Mouse (Mus musculus) v-Abl transformed pro-B cells (cell line): Measurements from ENCODE around the gene Slc5a10.

ENCODE experiments used
- in situ Hi-C, 2 experiments: fragments of 400-800 bp; cut with MboI; formaldehyde crosslinking; loops; one replicate each; pipeline ENCODE4 v1.15.1; 2025; ENCODE audit not compliant: unreplicated experiment in 2 of 2

Gene Slc5a10

DNA sequence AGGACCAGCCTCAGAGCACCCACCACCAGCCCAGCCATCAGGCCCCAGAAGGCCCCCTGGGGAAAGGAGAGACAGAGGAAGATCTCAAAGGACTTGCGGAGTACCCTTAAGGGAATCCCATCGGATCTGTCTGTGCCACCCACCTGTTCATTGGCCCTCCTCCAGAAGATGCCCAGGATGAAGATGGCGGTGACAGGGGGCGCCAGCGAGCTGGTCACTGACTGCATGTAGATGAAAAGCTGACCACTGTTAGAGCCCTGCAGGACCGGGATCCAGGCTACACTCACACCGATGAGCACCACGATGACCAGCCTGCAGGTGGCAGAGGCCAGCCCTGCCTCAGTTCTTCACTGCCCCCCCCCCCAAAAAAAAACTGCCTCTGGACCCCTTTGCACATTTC, 46.9 kb downstream of the Slc5a10 start:
- in situ Hi-C loops = no loop called here

DNA sequence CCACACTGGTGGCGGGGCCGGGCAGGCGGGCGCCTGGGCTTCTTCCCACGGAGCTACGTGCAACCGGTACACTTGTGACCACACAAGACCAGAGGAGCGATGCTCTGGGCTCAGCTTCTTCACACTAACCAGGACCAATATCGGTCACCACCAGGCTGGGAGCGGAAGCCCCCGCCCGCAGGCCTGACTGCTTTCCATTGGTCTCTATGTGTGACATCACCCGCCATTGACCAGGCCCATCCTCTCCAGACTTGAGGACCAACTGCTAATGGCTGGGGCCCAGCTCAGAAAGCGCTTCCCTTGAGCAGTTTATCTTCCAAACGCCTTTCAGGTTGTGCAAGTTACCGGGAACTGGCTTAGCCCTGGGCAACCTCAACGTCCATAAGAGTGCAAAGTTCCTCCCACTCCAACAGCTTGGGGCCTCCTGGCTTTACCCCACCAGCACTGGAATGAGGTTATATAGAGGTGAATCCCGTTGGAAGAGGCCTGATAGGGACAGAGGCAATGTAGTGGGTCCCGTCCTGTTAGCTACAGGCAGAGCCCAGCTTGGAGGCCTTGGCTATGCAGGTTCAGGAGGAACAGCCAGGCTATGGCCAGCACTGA, 48.7 kb downstream of the Slc5a10 start:
- in situ Hi-C loops = no loop called here

DNA sequence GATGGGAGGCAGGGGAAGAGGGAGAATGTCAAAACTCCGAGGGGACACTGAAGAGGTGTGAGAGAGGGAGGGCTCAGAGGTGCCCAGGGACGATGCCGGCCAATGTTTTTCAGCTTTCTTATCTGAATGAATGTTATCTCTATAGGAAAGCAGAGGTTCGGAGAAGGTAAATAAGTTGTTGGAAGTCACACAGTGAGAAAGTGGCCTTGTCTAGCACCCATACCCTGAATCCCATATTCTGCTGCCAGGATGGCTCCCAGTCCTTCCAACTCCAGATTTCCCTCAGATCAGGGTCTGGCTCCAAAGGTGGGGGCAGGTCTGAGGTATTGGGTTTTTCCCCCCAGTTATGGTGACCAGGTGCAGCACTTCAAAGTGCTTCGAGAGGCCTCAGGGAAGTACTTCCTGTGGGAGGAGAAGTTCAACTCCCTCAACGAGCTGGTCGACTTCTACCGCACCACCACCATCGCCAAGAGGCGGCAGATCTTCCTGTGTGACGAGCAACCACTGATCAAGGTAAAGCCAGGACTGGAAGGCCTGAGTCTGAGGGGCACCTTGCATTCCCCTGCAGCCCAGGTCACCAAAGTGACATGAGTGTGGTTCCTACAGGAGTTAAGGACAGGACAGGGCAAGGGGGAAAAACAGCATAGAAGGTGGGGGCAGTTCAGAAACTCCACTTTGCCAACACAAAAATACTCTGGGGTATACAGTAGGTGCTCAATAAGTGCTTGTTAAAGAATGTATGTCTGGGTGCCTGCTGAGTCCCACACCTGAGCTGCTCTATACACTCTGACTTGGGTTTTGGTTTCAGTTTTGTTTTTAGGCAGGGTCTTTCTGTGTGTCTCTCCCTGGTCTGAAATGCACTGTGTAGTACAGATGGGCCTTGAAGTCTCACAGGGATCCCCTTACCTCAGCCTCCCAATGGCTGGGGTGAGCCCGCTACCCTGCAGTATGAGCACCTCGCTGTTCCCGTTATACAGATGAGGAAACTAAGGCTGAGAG, 50.8 kb downstream of the Slc5a10 start:
- in situ Hi-C loops = no loop called here

DNA sequence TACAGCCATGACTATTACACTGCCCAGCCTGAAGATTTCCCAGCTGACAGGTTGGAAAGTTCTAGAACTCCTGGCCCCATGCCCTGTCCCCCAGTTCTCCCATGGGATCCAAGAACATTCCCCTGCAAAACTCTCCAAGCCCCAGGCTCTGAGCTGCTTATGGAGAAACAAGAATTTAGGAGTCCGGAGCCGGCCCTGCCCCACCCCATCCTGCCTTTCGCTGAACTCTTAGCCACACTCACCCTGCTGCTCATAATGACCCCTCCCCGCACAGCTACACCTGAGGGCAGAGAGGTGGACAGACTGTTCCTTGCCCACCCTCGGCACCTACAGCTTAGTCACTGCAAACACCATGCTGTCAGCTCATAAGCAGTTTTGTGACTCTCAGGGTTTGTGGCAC, 52.8 kb downstream of the Slc5a10 start:
- in situ Hi-C loops = no loop called here

DNA sequence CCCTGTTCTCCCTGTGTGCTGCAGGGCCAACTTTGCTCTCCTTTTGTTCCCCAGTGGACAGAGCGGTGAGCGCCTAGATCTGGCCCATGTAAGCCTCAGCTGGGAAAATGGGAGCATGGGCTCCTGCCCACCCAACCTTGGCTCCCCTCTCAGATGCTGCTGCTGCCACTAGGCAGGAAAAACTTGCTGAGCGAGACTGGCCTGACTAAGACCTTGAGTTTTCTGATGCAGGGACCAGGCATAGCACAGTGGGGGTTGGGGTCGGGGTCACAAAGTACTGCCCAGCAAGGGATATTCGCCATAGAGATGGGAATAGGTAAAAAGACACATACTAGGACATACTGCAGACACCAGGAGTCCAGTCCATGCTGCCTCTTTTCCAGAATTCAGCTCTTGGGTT, 53.4 kb downstream of the Slc5a10 start:
- in situ Hi-C loops = no loop called here

DNA sequence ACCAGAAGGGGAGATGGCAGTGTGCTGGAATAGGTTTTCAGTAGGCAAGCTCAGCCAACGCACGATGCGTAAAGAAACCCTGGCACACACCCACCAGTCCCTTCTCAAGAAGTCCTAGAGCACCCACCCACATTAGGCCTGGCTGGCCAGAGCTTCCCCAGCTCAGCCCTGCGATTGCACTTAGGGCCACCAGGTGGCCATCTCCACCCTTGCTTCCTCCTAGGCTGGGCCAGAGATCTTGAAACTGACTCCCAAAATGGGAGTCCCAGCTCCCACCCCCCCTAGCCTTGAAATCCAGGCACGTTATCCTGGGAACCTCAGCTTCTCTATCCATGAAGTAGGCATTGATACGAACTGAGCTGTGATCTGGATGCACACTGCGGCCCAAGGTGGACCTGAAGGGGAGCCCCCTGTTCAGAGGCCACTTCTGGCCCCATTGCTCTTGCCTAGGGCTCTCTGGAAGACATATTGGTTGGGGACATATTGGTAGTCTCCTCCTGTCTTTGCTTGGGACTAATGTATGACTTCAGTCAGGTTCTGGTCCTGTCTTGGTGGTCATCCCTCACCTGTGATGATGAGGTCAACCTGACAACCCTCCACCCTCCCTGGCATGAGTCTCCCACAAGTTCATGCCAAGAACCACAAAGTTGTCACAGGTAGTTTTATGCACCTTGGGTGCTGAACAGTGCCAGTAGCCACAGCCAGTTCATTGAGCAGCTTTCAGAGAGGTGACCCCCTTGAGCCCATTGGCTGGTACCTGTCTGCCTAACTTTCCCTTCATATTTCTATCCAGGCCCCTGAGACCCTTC, 54.4 kb downstream of the Slc5a10 start:
- in situ Hi-C loops = no loop called here

DNA sequence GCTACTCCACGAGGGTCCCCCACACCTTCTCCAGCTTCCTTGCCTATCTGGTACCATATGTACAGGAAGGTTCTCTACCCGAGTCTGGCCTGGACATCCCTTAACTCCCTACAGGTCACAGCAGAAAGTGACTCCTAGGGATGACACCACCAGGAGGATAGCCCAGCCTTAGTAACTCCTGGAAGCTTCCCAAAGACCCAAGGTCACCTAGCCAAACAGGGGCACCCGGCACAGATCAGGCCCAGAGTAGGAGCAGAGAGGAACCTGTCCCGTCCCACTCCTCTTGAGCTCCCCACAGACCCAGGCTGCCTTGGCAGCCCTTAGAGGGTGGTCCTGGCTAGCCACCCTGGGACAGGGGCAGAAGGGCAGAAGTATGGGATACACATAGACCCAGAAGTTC, 55.2 kb downstream of the Slc5a10 start:
- in situ Hi-C loops = no loop called here

DNA sequence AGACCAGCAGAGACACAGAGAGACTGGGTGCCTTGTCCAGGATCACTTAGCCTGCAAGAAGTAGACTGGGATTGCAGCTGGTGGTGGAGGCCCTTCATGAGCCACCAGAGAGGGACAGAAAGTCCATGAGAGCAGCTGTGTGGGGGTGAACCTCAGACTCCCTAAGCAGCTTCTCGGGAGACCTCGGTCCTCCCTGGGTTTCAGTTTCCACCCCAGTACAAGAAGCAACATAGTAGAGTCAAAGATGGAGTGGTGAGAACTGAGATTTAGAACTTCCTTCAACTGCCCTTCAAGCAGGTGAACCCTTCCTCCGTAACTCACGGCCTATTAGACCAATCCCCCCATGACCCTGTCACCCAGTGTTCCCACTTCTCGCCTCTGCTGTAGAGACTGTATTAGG, 58.4 kb downstream of the Slc5a10 start:
- in situ Hi-C loops = no loop called here

DNA sequence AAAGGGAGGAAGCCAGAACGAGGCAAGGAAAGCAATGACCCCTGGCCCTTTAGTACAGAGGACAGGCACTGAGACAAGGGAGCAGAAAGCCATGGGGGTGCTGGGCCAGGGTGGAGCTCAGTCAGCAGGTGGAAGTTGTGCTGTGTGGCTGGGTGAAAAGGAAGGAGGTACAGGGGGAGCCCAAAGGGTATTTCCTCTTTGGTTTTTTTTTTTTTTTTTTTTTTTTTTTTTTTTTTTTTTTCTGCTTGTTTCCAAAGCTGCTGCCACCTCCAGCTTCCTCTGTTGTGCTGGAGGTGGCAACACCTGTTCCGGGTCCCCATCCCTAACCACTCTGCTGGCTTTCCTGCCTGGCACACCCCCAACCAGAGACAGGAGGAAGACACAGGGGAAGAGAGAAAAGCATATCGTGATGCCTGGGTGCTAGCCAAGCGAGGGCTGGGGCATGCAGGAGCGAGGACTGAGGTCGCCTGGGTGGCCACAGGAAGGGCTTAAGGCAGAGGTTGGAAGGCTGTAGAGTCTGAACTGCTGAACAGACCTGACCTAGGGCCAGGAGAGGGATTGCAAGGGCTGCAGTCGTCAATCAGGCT, 59.7 kb downstream of the Slc5a10 start:
- in situ Hi-C loops = no loop called here

DNA sequence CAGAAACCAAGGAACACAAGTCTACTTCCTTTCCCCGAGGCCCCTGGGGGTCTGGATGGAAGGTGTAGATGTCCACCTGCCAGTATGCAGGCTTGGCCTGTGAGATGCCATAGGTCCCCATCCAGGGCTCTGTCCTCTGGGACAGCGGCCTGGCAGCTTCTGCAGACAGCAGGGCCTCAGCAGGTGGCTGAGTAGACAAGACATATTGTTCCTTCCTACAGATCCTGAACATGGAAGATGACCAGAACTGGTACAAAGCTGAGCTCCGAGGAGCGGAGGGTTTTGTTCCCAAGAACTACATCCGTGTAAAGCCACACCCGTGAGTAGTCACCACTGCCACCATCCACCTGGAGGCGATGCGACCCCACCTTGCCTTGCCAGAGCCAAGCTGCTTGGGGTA, 60.6 kb downstream of the Slc5a10 start:
- in situ Hi-C loops = no loop called here

DNA sequence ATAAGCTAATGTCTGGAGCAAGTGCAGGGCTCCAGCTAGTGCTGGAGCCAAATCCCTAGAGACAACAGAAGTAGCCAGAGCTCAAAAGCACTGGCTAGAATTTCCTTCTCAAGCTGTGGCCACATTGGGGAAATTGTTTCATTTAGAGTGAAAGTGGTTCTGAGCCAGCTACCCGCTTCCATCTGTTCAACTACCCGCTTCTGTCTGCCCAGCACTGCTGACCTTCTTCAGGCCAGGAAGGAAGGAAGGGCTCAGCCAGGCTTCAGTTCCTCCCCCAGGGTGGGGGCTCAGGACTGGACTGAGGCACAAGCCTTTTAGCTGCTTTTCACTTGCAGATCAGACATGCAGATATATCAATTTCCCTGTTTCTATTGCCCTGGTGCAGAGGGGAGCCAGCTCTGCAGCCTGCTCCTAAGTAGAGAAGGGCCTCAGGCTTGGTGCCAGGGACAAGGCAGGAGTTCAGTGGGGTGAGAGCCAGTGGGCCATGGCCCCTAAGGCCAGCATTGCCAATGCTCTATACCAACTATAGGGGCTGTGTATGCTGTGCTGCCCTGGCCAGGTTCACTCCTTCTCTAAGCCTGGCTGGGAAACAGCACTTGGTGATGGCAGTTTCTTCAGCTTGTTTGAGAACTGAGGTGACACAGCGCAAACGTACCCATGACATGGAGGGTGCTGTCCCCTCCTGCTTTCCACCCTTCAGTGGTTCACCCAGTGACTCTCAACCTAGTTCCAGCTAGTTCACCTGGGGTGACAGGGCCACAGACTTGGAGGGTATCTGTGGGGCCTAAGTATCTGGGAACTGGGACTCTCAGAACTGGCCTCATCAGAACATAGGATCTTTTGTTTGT, 61.4 kb downstream of the Slc5a10 start:
- in situ Hi-C loops = no loop called here

DNA sequence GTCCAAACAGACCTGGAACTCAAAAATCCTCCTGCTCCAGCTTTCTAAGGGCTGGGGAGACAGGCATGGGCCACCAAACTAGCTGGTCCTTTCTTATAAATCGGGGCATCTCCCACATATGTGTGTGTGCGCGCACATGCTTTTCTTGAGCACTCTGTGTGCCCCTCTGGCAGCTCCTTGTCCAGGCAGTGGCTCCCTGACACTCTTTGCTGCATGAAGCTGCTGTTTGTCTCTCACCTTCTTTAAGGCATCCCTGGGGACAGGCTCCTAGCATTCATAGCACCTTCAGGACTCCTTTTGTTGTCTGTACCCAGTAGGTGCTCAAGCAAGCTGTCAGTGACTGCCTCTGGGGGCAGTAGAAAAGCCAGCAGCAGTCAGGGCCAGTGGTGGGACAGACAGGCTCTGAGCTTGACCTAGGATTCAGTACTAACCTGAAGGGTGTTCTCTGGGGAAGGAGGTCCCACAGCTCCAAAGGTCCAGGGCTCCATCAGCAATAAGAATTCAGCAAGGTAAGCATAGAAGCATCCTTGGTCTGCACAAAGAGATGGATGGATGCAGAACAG, 62.2 kb downstream of the Slc5a10 start:
- in situ Hi-C loops = no loop called here

DNA sequence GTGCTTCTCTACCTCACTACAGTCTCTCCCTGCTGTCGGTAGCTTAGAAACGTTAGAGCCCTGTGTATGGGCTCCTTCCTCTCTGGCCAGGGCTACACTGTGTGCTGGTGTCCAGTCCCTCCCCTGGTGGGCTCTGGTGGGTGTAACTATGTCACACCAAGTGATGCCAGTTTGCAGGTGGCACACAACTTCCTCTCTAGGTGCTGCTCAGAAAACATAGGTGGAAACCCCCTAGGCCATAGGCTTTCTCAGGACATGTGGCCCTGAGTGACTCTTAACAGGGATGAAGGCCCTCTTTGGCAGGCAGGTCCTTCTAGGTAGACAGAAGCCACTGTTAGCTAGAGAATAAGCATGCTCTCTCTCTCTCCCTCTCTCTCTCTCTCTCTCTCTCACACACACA, 63.2 kb downstream of the Slc5a10 start:
- in situ Hi-C loops = no loop called here

DNA sequence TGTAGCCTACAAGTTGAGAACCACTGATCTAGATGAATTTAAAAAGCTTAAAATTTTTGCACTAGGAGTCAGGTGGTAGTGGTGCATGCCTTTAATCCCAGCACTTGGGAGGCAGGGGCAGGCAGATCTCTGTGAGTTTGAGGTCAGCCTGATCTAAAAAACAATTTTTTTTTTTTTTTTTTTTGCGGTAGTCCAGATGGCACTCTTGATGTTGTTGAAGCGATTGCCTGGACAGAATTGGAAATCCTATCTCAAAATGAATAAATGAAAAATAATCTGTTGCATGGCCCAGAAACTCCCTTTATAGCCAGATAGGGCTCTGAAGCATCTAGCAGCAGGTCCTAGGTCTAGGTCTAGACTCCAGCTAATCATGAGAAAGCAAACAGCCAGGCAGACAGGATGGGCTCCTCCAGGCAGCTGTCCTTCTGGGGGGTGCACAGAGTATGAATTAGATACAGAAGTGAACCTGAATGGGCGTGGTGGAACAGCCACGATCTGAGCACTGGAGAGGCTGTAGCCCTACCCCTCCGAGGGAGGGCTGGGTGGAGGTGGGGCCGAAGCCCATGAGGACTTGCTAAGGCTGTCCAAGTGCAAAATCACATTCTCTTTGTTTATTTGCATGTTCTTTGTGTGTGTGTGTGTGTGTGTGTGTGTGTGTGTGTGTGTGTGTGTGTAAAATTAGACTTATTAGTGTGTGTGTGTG, 64.3 kb downstream of the Slc5a10 start:
- in situ Hi-C loops = no loop called here

DNA sequence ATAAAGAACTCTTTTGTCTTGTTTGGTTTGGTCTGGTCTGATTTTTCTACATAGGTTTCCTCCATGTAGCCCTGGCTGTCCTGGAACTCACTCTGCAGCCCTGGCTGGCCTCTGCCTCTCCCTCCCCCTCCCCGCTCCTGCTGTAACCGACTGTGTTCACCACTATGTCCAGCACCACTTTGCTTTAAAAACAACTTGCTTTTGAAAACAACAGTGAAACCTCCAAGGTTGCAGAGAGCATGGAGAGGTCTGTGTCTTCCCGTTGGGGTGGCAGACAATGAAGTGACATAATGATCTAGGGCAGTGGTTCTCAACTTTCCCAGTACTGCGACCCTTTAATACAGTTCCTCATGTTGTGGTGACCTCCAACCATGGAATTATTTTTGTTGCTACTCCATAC, 65.0 kb downstream of the Slc5a10 start:
- in situ Hi-C loops = no loop called here

DNA sequence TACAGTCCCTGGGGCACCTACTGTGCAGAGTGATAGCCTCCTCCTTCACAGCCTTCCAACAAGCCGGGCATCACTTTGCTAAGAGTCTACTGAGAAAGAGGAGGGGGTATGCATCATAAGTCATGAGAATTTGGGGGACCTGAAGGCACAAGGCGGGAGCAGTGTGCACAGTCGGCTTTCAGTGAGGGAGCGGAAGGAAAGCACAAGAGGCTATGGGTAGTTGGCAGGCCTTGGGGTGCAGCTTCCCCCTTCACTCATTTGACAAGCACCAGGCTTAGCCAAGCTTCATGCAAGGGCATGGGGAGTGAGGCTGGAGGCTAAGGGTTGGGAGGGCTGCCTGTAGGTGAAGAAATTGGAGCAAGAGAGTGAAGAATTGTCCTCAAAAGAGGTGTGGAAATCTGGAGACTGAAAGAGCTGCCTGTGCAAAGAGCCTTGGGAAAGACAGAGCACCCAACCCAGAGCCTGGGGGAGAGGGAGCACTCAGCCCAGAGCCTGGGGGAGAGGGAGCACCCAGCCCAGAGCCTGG, 65.8 kb downstream of the Slc5a10 start:
- in situ Hi-C loops = no loop called here

DNA sequence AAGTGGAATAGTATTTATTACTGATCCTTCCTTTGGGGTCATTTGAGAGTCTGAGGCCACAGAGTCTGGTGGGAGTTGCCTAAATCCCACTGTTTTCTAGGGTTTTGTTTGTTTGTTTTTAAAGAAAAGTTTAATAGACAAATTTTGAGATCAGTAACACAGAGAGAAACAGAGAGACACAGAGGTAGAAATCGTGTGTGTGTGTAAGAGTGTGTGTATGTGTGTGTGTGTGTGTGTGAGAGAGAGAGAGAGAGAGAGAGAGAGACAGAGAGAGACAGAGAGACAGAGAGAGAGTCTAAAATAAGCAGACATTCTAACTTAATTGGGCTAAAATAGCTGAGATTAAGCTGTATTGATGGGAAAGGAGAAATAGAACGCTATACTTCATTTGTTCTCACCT, 67.1 kb downstream of the Slc5a10 start:
- in situ Hi-C loops = no loop called here

DNA sequence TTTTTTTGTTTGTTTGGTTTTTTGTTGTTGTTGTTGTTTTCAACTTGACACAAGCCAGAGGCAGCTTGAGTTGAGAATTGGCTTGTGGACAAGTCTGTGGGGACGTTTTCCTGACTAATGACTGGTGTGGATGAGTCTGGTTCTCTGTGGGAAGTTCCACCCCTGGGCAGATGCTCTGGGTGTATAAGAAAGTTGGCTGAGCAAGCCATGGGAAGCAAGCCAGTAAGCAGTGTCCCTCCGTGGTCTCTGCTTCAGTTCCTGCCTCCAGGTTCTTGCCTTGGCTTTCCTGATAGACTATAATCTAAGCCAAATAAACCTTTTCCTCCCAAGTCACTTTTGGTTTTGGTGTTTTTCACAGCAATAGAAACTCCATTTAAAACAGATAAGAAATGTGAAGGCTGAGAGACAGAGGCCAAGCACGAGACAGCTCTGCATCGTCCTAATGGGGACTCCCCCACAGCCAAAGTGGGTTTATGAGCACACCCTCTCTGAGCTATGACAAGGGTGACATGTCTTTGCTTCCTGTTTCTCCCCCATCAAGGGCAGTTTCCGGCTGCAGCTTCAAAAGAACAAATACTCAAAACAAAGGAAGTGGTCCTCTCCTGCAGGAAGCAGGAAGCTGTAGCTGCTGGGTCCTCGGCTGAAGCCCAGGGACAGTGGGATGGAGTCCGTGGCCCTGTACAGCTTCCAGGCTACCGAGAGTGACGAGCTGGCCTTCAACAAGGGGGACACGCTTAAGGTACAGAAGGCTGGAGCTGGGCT, 67.8 kb downstream of the Slc5a10 start, which contains the start of gene Grap:
Grap (plus strand) TSS at position 580 of the 762 bp plus-strand sequence.
- in situ Hi-C loops = no loop called here
